Mouse (Mus musculus) MEL (cell line): ENCODE measurements around the gene Ccdc12.

Experiments
- CHD1 ChIP-seq: IDR thresholded peaks from 2 replicates; pipeline ENCODE4 v1.6.1; 2012; ENCODE audit warnings: low read depth, mild to moderate bottlenecking, inconsistent platforms, low read length, improper control_type of control experiment
- CTCF ChIP-seq, 3 experiments: IDR thresholded peaks in 2 of 3; conservative IDR thresholded peaks in 1 of 3; 2 replicates each; pipeline ENCODE4 v1.5.1; 2011 to 2012; ENCODE audit warnings: low read length in 3 of 3, low read depth in 2 of 3, mild to moderate bottlenecking in 2 of 3, improper control_type of control experiment in 1 of 3, inconsistent platforms in 1 of 3, mixed read lengths in 1 of 3, moderate library complexity in 1 of 3; ENCODE audit not compliant: control insufficient read depth in 1 of 3, insufficient read depth in 1 of 3, poor library complexity in 1 of 3, severe bottlenecking in 1 of 3
- HCFC1 ChIP-seq: IDR thresholded peaks from 2 replicates; pipeline ENCODE4 v1.6.1; 2012; ENCODE audit warnings: low read depth, mild to moderate bottlenecking, inconsistent platforms, low read length, improper control_type of control experiment, moderate library complexity
- POLR2A ChIP-seq, 2 experiments: IDR thresholded peaks; 2 replicates each; pipeline ENCODE4 v1.6.1; 2011 to 2012; ENCODE audit warnings: low read length in 2 of 2, mild to moderate bottlenecking in 2 of 2, control low read depth in 1 of 2, improper control_type of control experiment in 1 of 2, low read depth in 1 of 2, moderate library complexity in 1 of 2; ENCODE audit not compliant: control insufficient read depth in 1 of 2, insufficient read depth in 1 of 2, poor library complexity in 1 of 2
- POLR2AphosphoS5 ChIP-seq: IDR thresholded peaks from 2 replicates; pipeline ENCODE4 v1.6.1; 2012; ENCODE audit warnings: low read depth, borderline replicate concordance, mild to moderate bottlenecking, inconsistent platforms, low read length, moderate library complexity, mixed read lengths
- TBP ChIP-seq: IDR thresholded peaks from 2 replicates; pipeline ENCODE4 v1.8.0; 2011; ENCODE audit warnings: low read depth, low read length, improper control_type of control experiment
- ZNF384 ChIP-seq: IDR thresholded peaks from 2 replicates; pipeline ENCODE4 v1.6.1; 2012; ENCODE audit warnings: low read depth, mild to moderate bottlenecking, inconsistent platforms, low read length, improper control_type of control experiment

DNA sequence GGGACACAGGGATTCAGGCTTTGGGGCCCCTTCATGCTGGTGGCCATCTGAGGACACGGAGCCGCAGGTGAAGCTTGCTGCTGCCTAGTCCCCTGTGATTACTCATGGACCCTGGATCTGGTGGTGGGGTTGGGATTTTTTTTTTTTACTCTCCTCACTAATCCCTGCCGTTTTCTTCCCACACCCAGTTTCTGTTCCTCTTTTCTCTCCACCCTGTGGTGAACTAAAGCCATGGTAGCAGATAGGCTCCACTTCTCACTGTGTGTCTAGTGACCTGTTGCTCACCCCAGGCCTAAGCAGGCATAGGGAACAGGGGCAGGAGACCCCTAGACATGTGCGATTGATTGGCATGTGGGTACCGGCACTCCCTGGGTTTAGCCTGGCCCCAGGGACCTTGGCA is 50.5 kb downstream of the Ccdc12 start:
- TF ChIP-seq POLR2AphosphoS5, result no peak
- TF ChIP-seq POLR2A (IDR thresholded peaks at IDR 0.05; ENCODE audit: control insufficient read depth in 1 of 2, insufficient read depth in 1 of 2, low read depth in 1 of 2, low read length in 2 of 2, poor library complexity in 1 of 2), result no peak
- peak; percentile 76 for TF ChIP-seq ZNF384
- no peak for TF ChIP-seq CHD1
- no peak for TF ChIP-seq HCFC1
- TF ChIP-seq TBP, result no peak
- TF ChIP-seq CTCF (IDR thresholded peaks at IDR 0.05 in 2 of 3, conservative IDR thresholded peaks at IDR 0.05 in 1 of 3; ENCODE audit: control insufficient read depth in 1 of 3, insufficient read depth in 1 of 3, low read depth in 2 of 3, low read length in 3 of 3, poor library complexity in 1 of 3, severe bottlenecking in 1 of 3), result peak in 1 of 3 experiments; percentile 9; a peak in 1 of 6 replicates
